In the genomic region with DNA sequence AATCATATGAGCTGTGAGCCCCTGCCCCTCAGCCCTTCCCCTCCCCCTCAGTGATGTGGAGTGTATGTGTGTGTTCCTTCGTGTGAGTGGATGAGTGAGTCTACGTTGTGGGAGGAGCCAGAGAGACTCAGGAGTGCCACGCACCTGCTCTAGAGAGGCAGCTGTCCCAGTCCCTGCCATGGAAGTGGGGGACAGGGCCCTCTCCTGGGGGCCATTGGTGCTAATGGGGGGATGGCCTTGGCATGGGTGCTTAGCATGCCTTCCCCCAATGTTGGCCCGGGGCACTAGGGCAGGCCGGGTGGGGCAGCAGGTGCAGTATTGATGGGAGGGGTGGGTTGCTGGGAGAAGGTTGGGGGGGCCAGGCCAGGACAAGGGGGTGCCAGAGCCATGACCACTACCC, we compare ENCODE assay signal across 10 mouse cellular contexts. TPM values are rescaled to one million over a fixed set of nuclear protein-coding genes. Genes with fewer than 3 reads are reported as not detected.
DNase-seq lines count a peak whose midpoint lies in the region; ATAC-seq lines count a peak whose summit lies in the region.
"Had no signal": no experiment of that assay in that cellular context is flagged by ENCODE, and none has a peak within 500 bp of the region (broad histone marks: within the 10 kb centered on the region; RNA-seq: fewer than 3 reads in every experiment).

No protein-coding gene starts in this region.

- 0 out of 2 replicates have a peak overlapping the region, but pooled peaks have one; percentile 6 for H3K9ac ChIP-seq in liver, embryonic 11.5 days (ENCODE audit: low read depth, low read length)
- peak overlapping the region; percentile 5; the same call in 1 of the 2 replicates for H3K9ac ChIP-seq in forebrain, embryonic 14.5 days (ENCODE audit: low read length)
- peak overlapping the region; percentile 35; the same call in 1 of the 2 replicates for H3K9ac ChIP-seq in hindbrain, embryonic 12.5 days
- peak overlapping the region; percentile 30; the same call in 1 of the 2 replicates for H3K9ac ChIP-seq in midbrain, embryonic 16.5 days (ENCODE audit: low read depth, low read length)
- H3K9ac ChIP-seq: limb, embryonic 15.5 days had no signal

- peaks cover 71% of the 10 kb centered on the region for H3K4me1 ChIP-seq in liver, embryonic 11.5 days (replicated peaks; ENCODE audit: control insufficient read depth, insufficient read depth, low read length)
- H3K4me1 ChIP-seq in forebrain, embryonic 14.5 days (ENCODE audit: control insufficient read depth, insufficient read depth, low read length), result peaks cover 38% of the 10 kb centered on the region
- H3K4me1 ChIP-seq in hindbrain, embryonic 12.5 days, result peaks cover 44% of the 10 kb centered on the region
- H3K4me1 ChIP-seq in midbrain, embryonic 16.5 days (ENCODE audit: control insufficient read depth, insufficient read depth, low read length), result peaks cover 35% of the 10 kb centered on the region

- ATAC-seq in liver, embryonic 11.5 days (replicated peaks; ENCODE audit: low FRiP score), result no peak
- ATAC-seq in forebrain, embryonic 14.5 days, result peak; percentile 14; the same call in 1 of the 2 replicates
- peak; percentile 42 for ATAC-seq in hindbrain, embryonic 12.5 days (ENCODE audit: low FRiP score)
- 0 out of 2 replicates have a peak, but pooled peaks have one; percentile 15 for ATAC-seq in midbrain, embryonic 16.5 days
- no peak for ATAC-seq in activated CD4-positive, CD25-positive, alpha-beta regulatory T cell, adult 4 months

- H3K27me3 ChIP-seq in liver, embryonic 11.5 days (replicated peaks; ENCODE audit: control insufficient read depth, insufficient read depth, low read length), result no peaks in the 10 kb centered on the region
- H3K27me3 ChIP-seq in forebrain, embryonic 14.5 days (replicated peaks; ENCODE audit: control insufficient read depth, insufficient read depth, low read length), result no peaks in the 10 kb centered on the region
- H3K27me3 ChIP-seq in hindbrain, embryonic 12.5 days, result no peaks in the 10 kb centered on the region
- no peaks in the 10 kb centered on the region for H3K27me3 ChIP-seq in midbrain, embryonic 16.5 days (ENCODE audit: control insufficient read depth, insufficient read depth, low read depth, low read length)
- H3K27me3 ChIP-seq: limb, embryonic 15.5 days had no signal

- H3K36me3 ChIP-seq in liver, embryonic 11.5 days (ENCODE audit: control insufficient read depth, insufficient read depth, low read length), result peaks cover 20% of the 10 kb centered on the region
- H3K36me3 ChIP-seq in forebrain, embryonic 14.5 days (ENCODE audit: control insufficient read depth, insufficient read depth, low read length), result peaks cover 80% of the 10 kb centered on the region
- peaks cover 60% of the 10 kb centered on the region for H3K36me3 ChIP-seq in hindbrain, embryonic 12.5 days
- peaks cover 45% of the 10 kb centered on the region for H3K36me3 ChIP-seq in midbrain, embryonic 16.5 days (ENCODE audit: control insufficient read depth, insufficient read depth, low read length)

- peak overlapping the region; percentile 93 for H3K4me2 ChIP-seq in liver, embryonic 11.5 days
- H3K4me2 ChIP-seq in forebrain, embryonic 14.5 days (ENCODE audit: low read length), result peak overlapping the region; percentile 16; the same call in 1 of the 2 replicates
- peak overlapping the region; percentile 42; the same call in 1 of the 2 replicates for H3K4me2 ChIP-seq in hindbrain, embryonic 12.5 days (replicated peaks)
- H3K4me2 ChIP-seq in midbrain, embryonic 16.5 days (ENCODE audit: low read length), result no peak overlapping the region

- H3K4me3 ChIP-seq in liver, embryonic 11.5 days (ENCODE audit: low read depth, low read length), result peak overlapping the region; percentile 57; the same call in 1 of the 2 replicates
- no peak overlapping the region for H3K4me3 ChIP-seq in forebrain, embryonic 14.5 days (ENCODE audit: low read depth, low read length)
- H3K4me3 ChIP-seq in hindbrain, embryonic 12.5 days, result no peak overlapping the region
- no peak overlapping the region for H3K4me3 ChIP-seq in midbrain, embryonic 16.5 days (ENCODE audit: low read depth, low read length)
- H3K4me3 ChIP-seq: limb, embryonic 15.5 days had no signal

- peak overlapping the region; percentile 38; the same call in 1 of the 2 replicates for H3K27ac ChIP-seq in liver, embryonic 11.5 days (ENCODE audit: low read depth, low read length)
- peak overlapping the region; percentile 79 for H3K27ac ChIP-seq in forebrain, embryonic 14.5 days (ENCODE audit: low read depth, low read length)
- H3K27ac ChIP-seq in hindbrain, embryonic 12.5 days, result peak overlapping the region; percentile 86
- H3K27ac ChIP-seq in midbrain, embryonic 16.5 days (ENCODE audit: low read length), result peak overlapping the region; percentile 47; the same call in 1 of the 2 replicates
- H3K27ac ChIP-seq: limb, embryonic 15.5 days had no signal

- no peaks in the 10 kb centered on the region for H3K9me3 ChIP-seq in liver, embryonic 11.5 days (ENCODE audit: control insufficient read depth, low read length)
- H3K9me3 ChIP-seq in forebrain, embryonic 14.5 days (replicated peaks; ENCODE audit: control insufficient read depth, low read length), result no peaks in the 10 kb centered on the region
- H3K9me3 ChIP-seq in hindbrain, embryonic 12.5 days (replicated peaks), result no peaks in the 10 kb centered on the region
- H3K9me3 ChIP-seq in midbrain, embryonic 16.5 days (replicated peaks; ENCODE audit: control insufficient read depth, low read length, poor library complexity, severe bottlenecking), result no peaks in the 10 kb centered on the region
- H3K9me3 ChIP-seq: limb, embryonic 15.5 days had no signal

- WGBS in liver, embryonic 11.5 days, result 73% methylated on average over 5 of the region's 5 CpGs
- whole genome bisulfite sequencing in forebrain, embryonic 14.5 days, result 41% methylated on average over 5 of the region's 5 CpGs
- 57% methylated on average over 5 of the region's 5 CpGs for WGBS in hindbrain, embryonic 12.5 days
- WGBS in midbrain, embryonic 16.5 days, result 37% methylated on average over 5 of the region's 5 CpGs

- DNase-seq in liver, embryonic 11.5 days (ENCODE audit: low spot score), result no peak
- DNase-seq in liver, result no peak
- no peak for DNase-seq in forebrain, embryonic 14.5 days (ENCODE audit: low spot score)
- no peak for DNase-seq in urinary bladder, postnatal 36 days (ENCODE audit: low spot score in 2 of 2)
- no peak for DNase-seq in right cerebral cortex, postnatal 25 days
- DNase-seq: thymus, adult 2 months had no signal

RNA-seq across cellular contexts. Expression of a gene that starts 8.3 kb away (rescaled TPM):
- 2.1 and 2.7 TPM in 2 replicates for polyA plus RNA-seq in liver, embryonic 11.5 days (2014; fragmentation: Nextera tagmentation; extraction: Ambion mirVana)
- 2.2 and 3.1 TPM in 2 replicates for polyA plus RNA-seq in forebrain, embryonic 14.5 days (2014; fragmentation: Nextera tagmentation; extraction: Ambion mirVana)
- 1.2 and 1.3 TPM in 2 replicates for polyA plus RNA-seq in hindbrain, embryonic 12.5 days (2016; fragmentation: Nextera tagmentation; extraction: Ambion mirVana)
- polyA plus RNA-seq in midbrain, embryonic 16.5 days (2015; fragmentation: Nextera tagmentation; extraction: Ambion mirVana), result 3.5 and 5.2 TPM in 2 replicates
- 1 to 10 TPM; 2.9 to 5.4 TPM for polyA plus RNA-seq in activated CD4-positive, CD25-positive, alpha-beta regulatory T cell, adult 4 months (2017; shearing (Covaris generic))

RNA-seq across cellular contexts. Expression of a gene that starts 26.4 kb away (rescaled TPM):
- polyA plus RNA-seq in liver, embryonic 11.5 days (2014; fragmentation: Nextera tagmentation; extraction: Ambion mirVana), result 26.6 and 31.6 TPM in 2 replicates
- polyA plus RNA-seq in forebrain, embryonic 14.5 days (2014; fragmentation: Nextera tagmentation; extraction: Ambion mirVana), result 164 and 199 TPM in 2 replicates
- polyA plus RNA-seq in hindbrain, embryonic 12.5 days (2016; fragmentation: Nextera tagmentation; extraction: Ambion mirVana), result 67.2 and 68.4 TPM in 2 replicates
- polyA plus RNA-seq in midbrain, embryonic 16.5 days (2015; fragmentation: Nextera tagmentation; extraction: Ambion mirVana), result 139 and 149 TPM in 2 replicates
- 1 to 10 TPM; 1.4 to 3.5 TPM for polyA plus RNA-seq in activated CD4-positive, CD25-positive, alpha-beta regulatory T cell, adult 4 months (2017; shearing (Covaris generic))

RNA-seq across cellular contexts. Expression of a gene that starts 28.5 kb away (rescaled TPM):
- polyA plus RNA-seq in liver, embryonic 11.5 days (2014; fragmentation: Nextera tagmentation; extraction: Ambion mirVana), result 14.8 and 17.7 TPM in 2 replicates
- 19.3 and 20.5 TPM in 2 replicates for polyA plus RNA-seq in forebrain, embryonic 14.5 days (2014; fragmentation: Nextera tagmentation; extraction: Ambion mirVana)
- 38.8 and 40.4 TPM in 2 replicates for polyA plus RNA-seq in hindbrain, embryonic 12.5 days (2016; fragmentation: Nextera tagmentation; extraction: Ambion mirVana)
- polyA plus RNA-seq in midbrain, embryonic 16.5 days (2015; fragmentation: Nextera tagmentation; extraction: Ambion mirVana), result 29.2 and 33.2 TPM in 2 replicates
- 10 to 100 TPM; 19.9 to 22.0 TPM for polyA plus RNA-seq in activated CD4-positive, CD25-positive, alpha-beta regulatory T cell, adult 4 months (2017; shearing (Covaris generic))

RNA-seq across cellular contexts. Expression of a gene that starts 37.6 kb away (rescaled TPM):
- 61.9 and 63.6 TPM in 2 replicates for polyA plus RNA-seq in liver, embryonic 11.5 days (2014; fragmentation: Nextera tagmentation; extraction: Ambion mirVana)
- 76.0 and 85.9 TPM in 2 replicates for polyA plus RNA-seq in forebrain, embryonic 14.5 days (2014; fragmentation: Nextera tagmentation; extraction: Ambion mirVana)
- 85.0 and 86.9 TPM in 2 replicates for polyA plus RNA-seq in hindbrain, embryonic 12.5 days (2016; fragmentation: Nextera tagmentation; extraction: Ambion mirVana)
- polyA plus RNA-seq in midbrain, embryonic 16.5 days (2015; fragmentation: Nextera tagmentation; extraction: Ambion mirVana), result 75.1 and 77.5 TPM in 2 replicates
- 10 to 100 TPM; 19.1 to 27.9 TPM for polyA plus RNA-seq in activated CD4-positive, CD25-positive, alpha-beta regulatory T cell, adult 4 months (2017; shearing (Covaris generic))

RNA-seq across cellular contexts. Expression of a gene that starts 37.9 kb away (rescaled TPM):
- 34.8 and 35.6 TPM in 2 replicates for polyA plus RNA-seq in liver, embryonic 11.5 days (2014; fragmentation: Nextera tagmentation; extraction: Ambion mirVana)
- polyA plus RNA-seq in forebrain, embryonic 14.5 days (2014; fragmentation: Nextera tagmentation; extraction: Ambion mirVana), result 41.0 and 45.0 TPM in 2 replicates
- polyA plus RNA-seq in hindbrain, embryonic 12.5 days (2016; fragmentation: Nextera tagmentation; extraction: Ambion mirVana), result 62.5 and 66.5 TPM in 2 replicates
- 47.0 and 51.7 TPM in 2 replicates for polyA plus RNA-seq in midbrain, embryonic 16.5 days (2015; fragmentation: Nextera tagmentation; extraction: Ambion mirVana)
- polyA plus RNA-seq in activated CD4-positive, CD25-positive, alpha-beta regulatory T cell, adult 4 months (2017; shearing (Covaris generic)), result 10 to 100 TPM; 10.6 to 11.2 TPM

Comparison
In these comparisons a context has a peak if more than half of its experiments do, and no peak if none do; other contexts are left out.
1. ATAC-seq: peak in forebrain, embryonic 14.5 days (single experiment), hindbrain, embryonic 12.5 days (single experiment) and midbrain, embryonic 16.5 days (single experiment); none in liver, embryonic 11.5 days (single experiment) and activated CD4-positive, CD25-positive, alpha-beta regulatory T cell, adult 4 months (single experiment).
2. Peak in every context shown above with its lines, with median percentiles within 50 percentile points of each other: H3K27ac ChIP-seq and H3K9ac ChIP-seq.